Mouse (Mus musculus): Measurements from ENCODE around the gene Svs3a. TPM values are rescaled to one million over a fixed set of nuclear protein-coding genes. Genes with fewer than 3 reads are reported as not detected.
A peak's percentile ranks its signal among the peaks of the same experiment; 100 is the strongest.
"Not testable (repeated sequence)": the region's sequence is repeated elsewhere in the genome, so short reads cannot be mapped to it uniquely, and the experiment has no call there.

The Svs3a gene
- not detected for total RNA-seq (2021)

DNA sequence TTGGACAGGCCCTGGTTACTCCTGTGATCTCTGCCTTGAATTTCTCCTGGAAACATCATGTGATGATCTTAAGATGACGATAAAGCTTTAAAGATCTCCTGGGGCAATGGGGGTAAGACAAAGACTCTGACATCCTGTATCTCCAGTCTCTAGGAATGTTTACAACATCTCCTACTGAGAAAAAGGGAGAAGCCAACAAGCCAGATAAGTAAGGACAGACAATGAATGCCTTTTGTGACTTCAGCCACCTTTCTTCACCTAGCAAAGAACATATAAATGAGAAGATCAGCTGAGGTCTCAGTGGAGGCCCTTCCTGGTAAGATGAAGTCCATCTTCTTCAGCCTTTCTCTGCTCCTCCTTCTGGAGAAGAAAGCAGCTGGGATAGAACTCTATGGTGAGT lies at the start of gene Svs3a:
Gene Svs3a (plus strand): TSS at position 301 of the 400 bp plus-strand sequence.
- DNase-seq (ENCODE audit: low spot score in 2 of 2); intact Hi-C loops (cut with DNase I): not testable (repeated sequence)

DNA sequence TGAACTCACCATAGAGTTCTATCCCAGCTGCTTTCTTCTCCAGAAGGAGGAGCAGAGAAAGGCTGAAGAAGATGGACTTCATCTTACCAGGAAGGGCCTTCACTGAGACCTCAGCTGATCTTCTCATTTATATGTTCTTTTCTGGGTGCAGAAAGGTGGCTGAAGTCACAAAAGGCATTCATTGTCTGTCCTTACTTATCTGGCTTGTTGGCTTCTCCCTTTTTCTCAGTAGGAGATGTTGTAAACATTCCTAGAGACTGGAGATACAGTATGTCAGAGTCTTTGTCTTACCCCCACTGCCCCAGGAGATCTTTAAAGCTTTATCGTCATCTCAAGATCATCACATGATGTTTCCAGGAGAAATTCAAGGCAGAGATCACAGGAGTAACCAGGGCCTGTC lies 32.5 kb upstream of the Svs3a start, which contains the start of gene Svs3b:
Gene Svs3b (minus strand): TSS at position 101 of the 400 bp plus-strand sequence.
- DNase-seq (ENCODE audit: low spot score in 2 of 2); intact Hi-C loops (cut with DNase I): not testable (repeated sequence)

DNA sequence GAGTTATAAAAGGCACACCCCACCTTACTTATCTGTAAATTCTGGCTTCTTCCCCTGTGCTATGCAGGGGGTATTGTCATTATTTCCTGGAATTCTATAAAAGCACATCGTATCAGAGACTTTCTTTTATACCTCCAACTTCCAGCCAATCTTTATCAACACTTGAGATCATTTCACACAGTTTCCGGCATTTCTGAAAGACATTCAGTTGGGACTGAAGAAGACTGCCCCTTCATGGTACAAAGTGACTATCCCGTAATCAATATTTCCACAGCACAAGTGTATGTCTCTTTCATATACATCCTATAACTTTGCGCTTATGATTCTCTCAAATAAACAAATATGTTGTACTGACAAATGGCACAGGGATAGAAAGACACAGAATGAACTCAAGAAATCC lies 10.7 kb upstream of the Svs3a start, which contains the start of gene Svs4:
Gene Svs4 (minus strand): TSS at position 101 of the 400 bp plus-strand sequence.
- no peak for DNase-seq (ENCODE audit: low spot score in 2 of 2)
- intact Hi-C loops (cut with DNase I) = no loop called here

DNA sequence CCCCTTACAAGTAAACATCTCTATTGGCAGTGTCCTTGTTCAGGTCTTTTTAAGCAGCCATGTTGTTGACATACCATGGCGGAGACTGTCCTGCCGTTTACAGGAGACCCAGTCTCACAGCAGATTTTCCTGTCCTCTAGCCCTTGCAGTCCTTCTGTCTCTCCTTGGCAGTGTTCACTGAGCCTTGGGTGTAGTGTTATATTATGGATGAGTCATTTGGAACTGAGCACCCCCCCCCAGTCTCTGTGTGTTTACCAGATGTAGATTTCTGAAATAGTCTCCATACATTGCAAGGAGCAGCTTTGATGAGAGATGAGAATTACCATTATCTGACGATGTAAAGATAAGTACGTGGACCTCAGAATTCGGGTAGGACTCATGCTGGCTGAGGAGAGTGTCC lies 23.5 kb downstream of the Svs3a start:
- peak in 1 of 2 experiments; percentile 6 for DNase-seq (ENCODE audit: low spot score in 2 of 2)
- intact Hi-C loops (cut with DNase I) = no loop called here

DNA sequence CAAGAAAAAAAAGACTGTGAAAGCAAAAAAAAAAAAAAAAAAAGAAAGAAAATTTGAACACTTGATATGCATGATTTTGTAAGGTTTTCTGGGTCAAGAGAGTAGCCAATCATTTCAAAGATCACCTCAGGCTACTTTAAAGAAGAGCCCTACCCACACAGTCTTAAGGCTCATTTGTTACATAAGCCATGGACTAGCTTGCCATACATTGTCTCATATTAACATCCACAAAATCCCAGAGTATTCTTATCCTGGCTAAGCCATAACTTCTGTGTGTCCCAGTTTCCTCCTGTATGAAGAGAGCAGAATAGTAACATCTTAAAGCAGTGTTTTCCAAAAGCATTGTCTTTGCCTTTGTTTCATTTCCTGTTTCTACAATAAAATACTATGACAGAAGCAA lies 26.4 kb downstream of the Svs3a start:
- DNase-seq (ENCODE audit: low spot score in 2 of 2); intact Hi-C loops (cut with DNase I): not testable (repeated sequence)

DNA sequence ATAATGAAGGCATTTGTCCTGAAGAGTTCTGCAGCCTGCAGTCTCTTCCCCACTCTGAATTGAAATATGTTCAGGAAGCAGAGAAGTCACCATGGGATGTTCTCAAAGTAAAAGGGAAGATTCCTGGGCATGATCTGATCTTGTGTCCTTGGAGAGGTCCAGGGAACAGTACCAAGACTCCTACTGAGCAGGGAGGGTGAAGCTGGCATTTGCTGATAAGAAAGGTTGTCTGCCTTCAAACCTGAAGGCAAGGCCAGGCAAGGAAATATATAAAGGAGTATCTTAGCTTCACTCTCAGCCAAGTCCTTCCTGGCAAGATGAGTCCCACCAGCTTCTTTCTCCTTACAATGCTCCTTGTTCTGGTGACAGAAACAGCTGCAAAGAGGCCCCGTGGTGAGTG lies 27.4 kb downstream of the Svs3a start, which contains the start of gene Svs6:
Gene Svs6 (plus strand): TSS at position 301 of the 400 bp plus-strand sequence.
- intact Hi-C loops (cut with DNase I); DNase-seq (ENCODE audit: low spot score in 2 of 2): not testable (repeated sequence)

DNA sequence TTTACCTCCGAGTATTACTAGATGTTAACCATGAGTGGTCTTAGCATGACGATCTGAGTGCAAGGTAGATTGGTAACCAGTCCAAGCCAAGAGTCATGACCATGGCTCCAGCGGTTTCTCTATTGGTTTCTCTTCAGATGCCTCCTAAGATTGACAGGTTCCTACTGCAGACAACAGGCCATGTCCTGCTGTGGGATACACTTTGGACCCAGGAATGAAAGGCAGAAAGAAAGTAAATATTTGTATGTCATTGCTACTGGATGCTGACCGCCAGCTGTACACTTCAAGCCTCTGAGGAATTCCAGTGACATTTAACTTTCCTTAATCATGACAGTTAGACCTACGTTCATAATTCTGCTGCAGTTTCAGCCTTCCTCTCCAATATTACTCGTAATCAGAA lies 31.9 kb downstream of the Svs3a start:
- DNase-seq (ENCODE audit: low spot score in 2 of 2) = no peak
- intact Hi-C loops (cut with DNase I) = no loop called here

DNA sequence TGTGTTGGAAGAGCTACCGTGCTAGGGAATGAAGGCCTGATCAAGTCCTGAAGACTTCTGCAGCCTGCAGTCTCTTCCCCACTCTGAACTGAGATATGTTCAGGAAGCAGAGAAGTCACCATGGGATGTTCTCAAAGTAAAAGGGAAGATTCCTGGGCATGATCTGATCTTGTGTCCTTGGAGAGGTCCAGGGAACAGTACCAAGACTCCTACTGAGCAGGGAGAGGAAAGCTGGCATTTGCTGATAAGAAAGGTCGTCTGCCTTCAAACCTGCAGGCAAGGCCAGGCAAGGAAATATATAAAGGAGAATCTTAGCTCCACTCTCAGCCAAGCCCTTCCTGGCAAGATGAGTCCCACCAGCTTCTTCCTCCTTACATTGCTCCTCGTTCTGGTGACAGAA lies 43.4 kb downstream of the Svs3a start, which contains the start of gene Svs5:
Gene Svs5 (plus strand): TSS at position 301 of the 400 bp plus-strand sequence.
- DNase-seq (ENCODE audit: low spot score in 2 of 2); intact Hi-C loops (cut with DNase I): not testable (repeated sequence)

Other genes with a start within 250 kb of the Svs3a start
- gene Stk4, start 218.9 kb upstream of the Svs3a start, total RNA-seq (2021) = 10 to 100 TPM; 31.1 to 39.7 TPM
- gene Tomm34, start 218.1 kb upstream of the Svs3a start, total RNA-seq (2021) = 10 to 100 TPM; 72.6 to 72.8 TPM
- gene Kcns1, start 118.2 kb upstream of the Svs3a start, total RNA-seq (2021) = 10 to 100 TPM; 15.7 to 20.3 TPM
- not detected for gene Wfdc5, start 106.5 kb upstream of the Svs3a start, total RNA-seq (2021)
- not detected for gene Wfdc12, start 98.7 kb upstream of the Svs3a start, total RNA-seq (2021)
- not detected for gene Wfdc15a, start 89.1 kb upstream of the Svs3a start, total RNA-seq (2021)
- gene Wfdc15b, start 67.6 kb upstream of the Svs3a start, total RNA-seq (2021) = not detected
- not detected for gene Svs2, start 50.8 kb upstream of the Svs3a start, total RNA-seq (2021)
- not detected for gene Svs3b, start 32.6 kb upstream of the Svs3a start, total RNA-seq (2021)
- not detected for gene Svs4, start 10.8 kb upstream of the Svs3a start, total RNA-seq (2021)
- gene Svs6, start 27.5 kb downstream of the Svs3a start, total RNA-seq (2021) = not detected
- gene Svs5, start 43.5 kb downstream of the Svs3a start, total RNA-seq (2021) = not detected
- 1 to 10 TPM; 1.0 to 1.5 TPM for gene Slpi, start 99.8 kb downstream of the Svs3a start, total RNA-seq (2021)
- gene Rbpjl, start 113.9 kb downstream of the Svs3a start, total RNA-seq (2021) = under 1 TPM; 0.30 to 0.34 TPM
- gene Matn4, start 115.9 kb downstream of the Svs3a start, total RNA-seq (2021) = 10 to 100 TPM; 11.4 to 13.0 TPM
- 10 to 100 TPM; 98.5 TPM for gene Sdc4, start 154.6 kb downstream of the Svs3a start, total RNA-seq (2021)
- gene Sys1, start 167.7 kb downstream of the Svs3a start, total RNA-seq (2021) = 10 to 100 TPM; 34.7 to 40.4 TPM
- 10 to 100 TPM in 1 of 2 experiments, 1 to 10 TPM in 1; 8.1 to 14.9 TPM for gene Gm20458, start 171.7 kb downstream of the Svs3a start, total RNA-seq (2021)
- not detected for gene Trp53tg5, start 184.5 kb downstream of the Svs3a start, total RNA-seq (2021)
- 100 to 1,000 TPM; 112 to 126 TPM for gene Dbndd2, start 196.8 kb downstream of the Svs3a start, total RNA-seq (2021)
- 10 to 100 TPM; 88.7 to 98.5 TPM for gene Pigt, start 208.3 kb downstream of the Svs3a start, total RNA-seq (2021)